Mouse (Mus musculus): ENCODE results near the gene Zfp687.

Gene Zfp687

GRCm38 (mm10) chr3:95016532-95017056 is 1.3 kb upstream of the Zfp687 start:
- no peak for DNase-seq (ENCODE audit: low read depth)

DNA sequence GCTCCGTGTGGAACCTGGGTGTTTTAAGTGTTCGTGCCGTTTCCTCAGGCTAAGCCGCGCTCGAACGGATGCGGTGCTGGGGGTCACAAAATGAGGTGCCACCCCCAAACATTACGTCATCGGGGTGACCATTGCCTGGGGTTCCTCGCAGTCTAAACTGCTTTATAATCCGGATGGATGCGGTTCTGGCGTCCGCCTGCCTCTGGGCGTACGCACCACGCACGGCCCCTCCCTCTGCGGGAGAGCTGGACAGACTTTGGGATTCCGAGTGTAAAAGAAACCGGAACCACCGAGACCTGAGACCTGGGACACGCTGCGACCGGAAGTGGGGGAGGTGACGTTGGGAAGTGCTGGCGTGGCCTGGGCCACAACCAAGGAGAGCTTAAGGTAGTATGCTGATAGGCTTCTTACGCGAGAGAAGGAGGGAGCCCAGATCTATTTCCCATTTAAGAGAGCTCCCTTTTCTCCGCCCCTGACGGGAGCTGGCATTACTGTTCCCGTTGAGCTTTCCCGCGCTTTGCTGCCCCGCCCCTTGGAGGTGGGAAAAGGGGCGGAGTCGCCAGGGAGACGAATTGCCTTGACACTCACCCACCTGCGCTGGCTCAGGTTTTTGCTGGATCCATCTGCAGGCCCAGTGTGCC is 763 bp upstream of the Zfp687 start:
- DNase-seq (ENCODE audit: low read depth) = peak; percentile 96

- DNase-seq (ENCODE audit: low read depth) = peak; percentile 67
Observed at GRCm38 (mm10) chr3:95014428-95015151, 658 bp downstream of the Zfp687 start.

GRCm38 (mm10) chr3:95013699-95014427 is 1.4 kb downstream of the Zfp687 start:
- peak; percentile 27 for DNase-seq (ENCODE audit: low read depth)

GRCm38 (mm10) chr3:95012982-95013381 is 2.3 kb downstream of the Zfp687 start:
- DNase-seq (ENCODE audit: low read depth) = no peak

GRCm38 (mm10) chr3:95010396-95010795 is 4.9 kb downstream of the Zfp687 start:
- DNase-seq (ENCODE audit: low read depth) = no peak

- DNase-seq (ENCODE audit: low read depth) = no peak
Observed at GRCm38 (mm10) chr3:95007706-95008105, 7.5 kb downstream of the Zfp687 start.

- DNase-seq (ENCODE audit: low read depth) = no peak
Observed at GRCm38 (mm10) chr3:95005651-95006050, 9.6 kb downstream of the Zfp687 start.

DNA sequence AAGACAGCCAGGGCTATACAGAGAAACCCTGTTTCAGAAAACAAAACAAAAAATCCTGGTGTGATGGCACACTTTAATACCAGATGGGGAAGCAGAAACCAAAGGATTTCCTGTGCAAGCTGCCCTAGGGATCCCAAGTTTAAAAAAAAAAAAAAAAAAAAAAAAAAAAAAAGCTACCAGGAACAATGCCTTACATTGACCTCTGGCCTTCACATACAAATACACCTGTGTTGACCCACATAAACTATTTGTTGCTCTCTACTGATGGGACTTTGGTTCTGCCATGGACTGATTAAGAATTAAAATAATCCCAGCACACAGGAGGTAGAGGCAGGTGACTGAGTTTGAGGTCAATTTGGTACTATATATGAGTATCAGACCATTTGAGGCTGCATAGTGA is 12.0 kb downstream of the Zfp687 start:
- DNase-seq (ENCODE audit: low read depth) = no peak

- no peak for DNase-seq (ENCODE audit: low read depth)
Observed at GRCm38 (mm10) chr3:95002569-95002968, 12.7 kb downstream of the Zfp687 start.

DNA sequence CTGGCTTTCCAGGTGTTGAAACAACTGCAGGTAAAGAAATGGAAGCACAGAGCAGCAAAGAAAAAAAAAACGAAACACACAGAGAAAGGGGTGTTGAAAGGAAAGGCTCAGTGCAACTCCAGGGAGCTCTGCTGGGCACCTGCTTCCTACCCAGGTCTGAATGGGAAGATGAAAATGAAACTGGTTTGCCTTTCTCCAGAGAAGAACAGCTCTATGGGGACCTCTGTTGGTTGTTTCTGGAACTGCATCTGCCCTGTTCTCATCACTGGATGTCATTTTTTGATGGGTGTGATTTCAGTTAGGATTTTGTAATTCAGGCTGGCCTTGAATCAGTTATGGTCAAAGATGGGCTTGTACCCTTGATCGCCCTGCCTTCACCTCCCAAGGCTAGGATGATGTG is 18.3 kb downstream of the Zfp687 start:
- peak; percentile 94 for DNase-seq (ENCODE audit: low read depth)

DNA sequence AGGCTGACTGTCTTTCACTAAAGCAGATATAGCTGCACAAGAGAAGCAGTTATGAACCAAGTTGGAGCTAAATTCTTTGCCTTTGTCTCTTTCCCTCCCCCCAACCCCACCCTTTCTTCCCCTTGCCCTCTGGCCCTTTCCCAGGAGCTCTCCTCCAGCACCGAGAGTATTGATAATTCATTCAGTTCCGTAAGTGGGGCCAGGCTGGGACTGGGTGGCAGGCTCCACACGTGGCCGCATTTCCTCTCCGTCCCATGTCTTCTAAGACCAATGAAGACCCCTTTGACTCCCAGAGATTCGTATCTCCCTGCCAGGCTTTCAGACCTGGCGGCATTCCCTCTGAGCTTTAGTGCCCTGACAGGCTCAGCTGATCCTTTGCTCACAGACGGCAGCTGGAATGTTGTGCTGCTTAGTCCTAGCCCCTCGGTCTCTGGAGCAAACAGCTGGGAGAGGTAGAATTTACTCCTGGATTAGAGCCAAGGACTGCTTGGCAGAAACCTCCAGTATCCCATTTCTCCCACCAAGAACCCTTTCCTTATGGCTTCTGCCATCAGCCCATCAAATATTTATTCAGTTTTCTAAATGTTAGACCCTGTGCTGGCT is 26.0 kb downstream of the Zfp687 start:
- DNase-seq (ENCODE audit: low read depth) = no peak

DNA sequence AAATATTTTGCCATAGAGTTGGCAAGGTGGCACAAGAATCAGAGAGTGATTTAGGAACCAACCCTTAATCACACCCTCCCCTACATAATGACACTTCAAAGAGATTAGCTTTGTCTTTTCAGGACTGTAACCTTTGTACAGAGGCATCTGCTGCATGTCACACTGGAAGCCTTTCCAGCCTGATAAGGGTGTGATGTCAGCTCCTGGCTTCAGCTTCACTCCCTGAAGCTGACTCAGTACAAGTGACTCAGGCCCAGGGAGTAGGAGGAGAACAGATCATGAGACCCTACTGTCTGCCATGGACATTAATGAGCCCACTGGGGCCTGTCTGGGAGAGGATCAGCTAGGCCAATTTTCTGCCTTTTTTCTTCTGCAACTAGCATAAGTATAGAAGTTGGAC is 27.7 kb downstream of the Zfp687 start:
- no peak for DNase-seq (ENCODE audit: low read depth)

GRCm38 (mm10) chr3:94985513-94985912 is 29.7 kb downstream of the Zfp687 start:
- DNase-seq (ENCODE audit: low read depth) = no peak

DNA sequence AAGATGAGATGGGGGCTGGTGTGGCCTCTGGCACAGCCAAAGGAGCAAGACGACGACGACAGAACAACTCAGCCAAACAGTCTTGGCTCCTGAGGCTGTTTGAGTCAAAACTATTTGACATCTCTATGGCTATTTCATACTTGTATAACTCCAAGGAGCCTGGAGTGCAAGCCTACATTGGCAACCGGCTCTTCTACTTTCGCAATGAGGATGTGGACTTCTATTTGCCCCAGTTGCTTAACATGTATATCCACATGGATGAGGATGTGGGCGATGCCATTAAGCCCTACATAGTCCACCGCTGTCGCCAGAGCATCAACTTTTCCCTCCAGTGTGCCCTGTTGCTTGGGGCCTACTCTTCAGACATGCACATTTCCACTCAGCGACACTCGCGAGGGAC is 30.9 kb downstream of the Zfp687 start:
- no peak for DNase-seq (ENCODE audit: low read depth)

DNA sequence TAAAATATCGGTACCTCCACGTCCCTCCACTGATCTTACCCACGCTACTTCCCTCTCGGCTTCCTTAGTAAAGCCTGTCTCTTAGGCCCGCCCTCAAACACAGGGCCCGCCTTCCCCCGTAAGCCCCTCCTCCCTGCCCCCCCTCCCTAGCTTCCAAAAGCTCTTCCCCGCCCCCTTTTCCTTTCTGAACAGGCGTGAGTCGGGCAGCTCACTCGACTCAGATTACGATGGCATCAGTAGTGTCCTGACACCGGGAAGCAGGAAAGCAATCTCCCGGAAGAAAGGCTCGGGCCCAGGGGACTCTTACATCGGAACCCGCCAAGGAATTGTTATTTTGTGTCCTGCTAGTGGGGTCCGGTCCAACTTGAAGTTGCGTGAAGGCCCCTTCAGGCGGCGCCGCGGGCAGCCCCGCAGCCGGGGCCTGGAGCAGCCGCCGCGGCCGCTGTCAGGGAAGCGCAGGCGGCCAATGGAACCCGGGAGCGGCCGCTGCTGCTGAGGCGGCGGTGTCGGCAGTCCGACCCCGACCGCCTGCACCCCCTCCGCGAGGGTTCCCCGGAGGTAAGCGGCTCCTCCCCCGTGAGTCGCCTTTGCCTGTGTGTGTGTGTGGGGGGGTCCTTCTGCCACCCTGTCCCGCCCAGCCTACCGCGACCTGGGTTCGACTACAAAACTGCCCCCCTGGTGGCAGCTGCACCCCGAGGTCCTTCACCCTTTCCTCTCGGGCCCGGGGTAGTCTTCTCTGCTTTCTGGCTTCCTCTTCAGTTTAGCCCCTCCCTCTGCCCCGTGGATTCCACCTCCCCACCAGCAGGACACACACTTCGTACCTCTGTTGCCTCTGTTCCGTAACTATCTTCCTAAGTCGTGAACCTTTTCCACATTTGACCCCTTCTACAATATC is 40.5 kb downstream of the Zfp687 start, which contains the start of gene Pi4kb:
Gene Pi4kb (plus strand): TSS at position 204 of the 895 bp plus-strand sequence.
- DNase-seq (ENCODE audit: low read depth) = peak; percentile 98

DNA sequence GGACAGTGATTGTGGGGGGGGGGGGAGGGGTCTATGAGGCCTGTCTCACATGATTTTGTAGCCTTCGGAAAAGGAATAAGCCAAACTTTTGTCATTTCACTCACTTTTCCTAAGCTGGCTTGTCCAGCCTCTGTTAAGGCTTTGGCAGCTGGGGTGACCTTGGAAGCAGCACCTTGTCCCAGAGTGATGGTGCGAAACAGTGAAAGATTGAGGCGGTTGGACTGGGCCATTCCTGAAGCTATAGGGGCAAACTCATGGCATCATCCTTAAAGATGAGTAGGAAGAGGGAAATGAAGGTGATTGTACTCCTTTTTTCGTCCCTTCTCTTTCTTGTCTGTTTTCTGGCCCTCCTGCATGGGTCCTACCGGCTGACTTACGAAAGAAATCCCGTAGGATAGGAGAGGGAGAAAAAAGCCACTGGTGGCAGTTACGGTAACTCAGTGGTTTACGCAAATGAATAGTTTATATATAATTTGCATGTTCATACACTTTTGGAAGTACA is 41.2 kb downstream of the Zfp687 start:
- no peak for DNase-seq (ENCODE audit: low read depth)

GRCm38 (mm10) chr3:94973620-94974019 is 41.6 kb downstream of the Zfp687 start:
- no peak for DNase-seq (ENCODE audit: low read depth)

GRCm38 (mm10) chr3:94972552-94972951 is 42.7 kb downstream of the Zfp687 start:
- no peak for DNase-seq (ENCODE audit: low read depth)

- DNase-seq (ENCODE audit: low read depth) = no peak
Observed at GRCm38 (mm10) chr3:94965878-94966277, 49.4 kb downstream of the Zfp687 start.

DNA sequence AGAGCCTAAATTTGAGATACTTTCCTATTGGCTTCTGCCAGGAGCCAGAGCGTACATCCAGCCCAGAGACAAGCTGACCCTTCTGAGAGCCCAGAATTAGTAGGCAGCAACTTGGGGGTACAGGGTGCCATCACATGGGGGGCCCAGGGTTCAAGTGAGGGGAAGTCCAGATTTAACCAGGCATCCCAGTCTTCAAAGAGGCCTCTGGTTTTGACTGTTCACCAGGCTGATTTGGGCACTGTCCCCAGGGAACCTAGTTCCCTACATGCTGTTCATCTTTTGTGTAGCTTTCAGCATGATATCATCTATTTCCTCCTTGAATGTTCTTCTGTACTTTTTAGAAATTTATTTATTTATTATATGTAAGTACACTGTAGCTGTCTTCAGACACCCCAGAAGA is 50.3 kb downstream of the Zfp687 start:
- no peak for DNase-seq (ENCODE audit: low read depth)
